Mouse (Mus musculus) testis, postnatal 10 days (tissue): ENCODE measurements at regions not wholly inside any gene's neighbourhood (a gene's known extent, or its start where the extent isn't known, plus 50 kb on each side); places are given as distances from the start of the nearest gene placed in this dataset.

Source experiments
- DNase-seq: peaks from one replicate; pipeline ENCODE4 v3.0.0; 2021; ENCODE audit warnings: low spot score

GRCm38 (mm10) chr8:17596559-17596958, 1381.5 kb downstream of the Defb40 start:
- no peak for DNase-seq

- DNase-seq, result no peak
Measured at GRCm38 (mm10) chr8:17594607-17595006, 1383.4 kb downstream of the Defb40 start.

GRCm38 (mm10) chr8:17590135-17590534, 1387.9 kb downstream of the Defb40 start:
- no peak for DNase-seq

GRCm38 (mm10) chr8:17588189-17588588, 1389.9 kb downstream of the Defb40 start:
- DNase-seq, result no peak

- no peak for DNase-seq
Measured at GRCm38 (mm10) chr8:17587261-17587861, 1390.7 kb downstream of the Defb40 start.
